Mouse (Mus musculus) heart, embryonic 11.5 days (tissue): Measurements from ENCODE around the gene Vsig10l. TPM values are rescaled to one million over a fixed set of nuclear protein-coding genes. Genes with fewer than 3 reads are reported as not detected.

ENCODE experiments used
- ATAC-seq: fragments of 200-750 bp; cut with Nextera tagmentation; replicated peaks from 2 replicates; pipeline ENCODE4 v1.8.0; 2017; ENCODE audit warnings: moderate library complexity; ENCODE audit not compliant: insufficient number of reproducible peaks, low FRiP score, low TSS enrichment
- H3K27ac ChIP-seq: fragments of 300-500 bp; sonication (generic); 2 replicates; pipeline ENCODE4 v1.5.1; 2014; ENCODE audit warnings: mild to moderate bottlenecking, low read depth, low read length
- H3K27me3 ChIP-seq: fragments of 300-500 bp; sonication (generic); 2 replicates; pipeline ENCODE4 v1.6.1; 2014; ENCODE audit warnings: mild to moderate bottlenecking, low read length, mixed read lengths; ENCODE audit not compliant: control insufficient read depth, insufficient read depth
- H3K36me3 ChIP-seq: fragments of 300-500 bp; sonication (generic); 2 replicates; pipeline ENCODE4 v1.6.1; 2014; ENCODE audit warnings: mild to moderate bottlenecking, low read length, moderate library complexity, mixed read lengths; ENCODE audit not compliant: control insufficient read depth, insufficient read depth
- H3K4me1 ChIP-seq: fragments of 300-500 bp; sonication (generic); 2 replicates; pipeline ENCODE4 v1.6.1; 2014; ENCODE audit warnings: low read length; ENCODE audit not compliant: control insufficient read depth, insufficient read depth
- H3K4me2 ChIP-seq: fragments of 300-500 bp; sonication (generic); 2 replicates; pipeline ENCODE4 v1.6.1; 2014; ENCODE audit warnings: mild to moderate bottlenecking, moderate library complexity
- H3K4me3 ChIP-seq: fragments of 300-500 bp; sonication (generic); 2 replicates; pipeline ENCODE4 v1.5.1; 2014; ENCODE audit warnings: low read depth, low read length
- H3K9ac ChIP-seq: fragments of 300-500 bp; sonication (generic); 2 replicates; pipeline ENCODE4 v1.6.1; 2014; ENCODE audit warnings: mild to moderate bottlenecking, low read depth, low read length, moderate library complexity
- H3K9me3 ChIP-seq: fragments of 300-500 bp; sonication (generic); replicated peaks from 2 replicates; pipeline ENCODE4 v1.6.1; 2016; ENCODE audit warnings: low read length; ENCODE audit not compliant: control insufficient read depth
- WGBS: fragments of 180-500 bp; shearing (Covaris S2); extraction: QIAGEN DNeasy Blood & Tissue Kit; methylation state at CpG from one replicate; pipeline ENCODE4 v1.1.7; 2014; ENCODE audit not compliant: insufficient replicate concordance; 5-methylcytosine and 5-hydroxymethylcytosine counted together
- polyA plus RNA-seq: library from polyadenylated mRNA; unstranded; fragments of >200 nt; fragmentation: Nextera tagmentation; extraction: Ambion mirVana; gene quantifications from 2 replicates; pipeline ENCODE4 v1.2.1, GENCODE M21; 2014

The Vsig10l gene
- 0.99 and 1.9 TPM in 2 replicates for polyA plus RNA-seq

DNA sequence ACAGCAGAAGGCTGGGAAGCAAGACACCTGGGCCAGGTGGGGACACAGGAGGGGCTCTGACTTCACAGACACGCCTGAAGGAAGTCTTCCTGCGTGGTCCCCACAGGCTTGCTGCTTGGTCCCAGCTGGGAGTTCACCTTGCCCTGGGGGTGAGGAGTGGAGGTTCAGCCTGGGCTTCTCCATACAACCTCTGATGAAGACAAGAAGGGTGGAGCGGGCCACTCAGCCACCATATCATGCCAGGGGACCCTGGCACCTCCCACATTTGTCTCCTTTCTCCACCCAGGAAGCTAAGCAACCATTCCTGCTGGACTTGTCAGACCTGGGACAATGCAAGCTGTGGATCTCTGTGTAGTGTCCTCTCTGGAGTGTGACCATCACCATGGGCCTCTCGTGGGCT lies at the start of gene Vsig10l:
Gene Vsig10l, plus strand, starts transcription at position 301 of the 400 bp plus-strand sequence.
- ATAC-seq: no peak
- Histone ChIP-seq H3K36me3 (no peaks in the 10 kb centered on the region), H3K27me3 (peaks cover 21% of the 10 kb centered on the region), H3K9ac (no peak within 1 kb of the TSS), H3K4me1 (peaks cover 5% of the 10 kb centered on the region; the same call in 1 of the 2 replicates), H3K4me2 (no peak within 1 kb of the TSS), H3K4me3 (no peak within 1 kb of the TSS), H3K9me3 (no peaks in the 10 kb centered on the region), H3K27ac (no peak within 1 kb of the TSS)
- WGBS: 52% methylated on average over 4 of the region's 4 CpGs

DNA sequence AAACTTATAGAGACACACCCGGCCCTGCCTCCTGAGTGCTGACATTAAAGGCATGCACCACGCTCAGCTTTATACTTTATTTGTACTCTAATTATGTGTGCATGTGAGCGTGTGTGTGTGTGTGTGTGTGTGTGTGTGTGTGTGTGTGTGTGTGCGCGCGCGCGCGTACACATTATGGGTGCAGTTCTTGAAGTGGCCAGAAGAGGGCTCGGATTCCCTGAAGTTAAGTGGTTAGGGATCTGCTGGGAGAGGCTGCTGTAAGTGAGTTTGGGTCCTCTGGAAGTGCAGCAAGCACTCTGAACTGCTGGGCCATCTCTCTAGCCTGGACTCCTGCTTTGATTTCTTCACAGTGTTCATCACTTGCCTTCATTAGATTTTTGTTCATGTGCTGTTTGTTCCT lies 45.7 kb upstream of the Vsig10l start:
- Histone ChIP-seq H3K4me3 (no peak overlapping the region), H3K36me3 (no peaks in the 10 kb centered on the region), H3K9me3 (no peaks in the 10 kb centered on the region), H3K27ac (no peak overlapping the region), H3K4me1 (no peaks in the 10 kb centered on the region), H3K4me2 (no peak overlapping the region), H3K9ac (no peak overlapping the region), H3K27me3 (no peaks in the 10 kb centered on the region)
- ATAC-seq: no peak
- 76% methylated on average over 10 of the region's 10 CpGs for WGBS

DNA sequence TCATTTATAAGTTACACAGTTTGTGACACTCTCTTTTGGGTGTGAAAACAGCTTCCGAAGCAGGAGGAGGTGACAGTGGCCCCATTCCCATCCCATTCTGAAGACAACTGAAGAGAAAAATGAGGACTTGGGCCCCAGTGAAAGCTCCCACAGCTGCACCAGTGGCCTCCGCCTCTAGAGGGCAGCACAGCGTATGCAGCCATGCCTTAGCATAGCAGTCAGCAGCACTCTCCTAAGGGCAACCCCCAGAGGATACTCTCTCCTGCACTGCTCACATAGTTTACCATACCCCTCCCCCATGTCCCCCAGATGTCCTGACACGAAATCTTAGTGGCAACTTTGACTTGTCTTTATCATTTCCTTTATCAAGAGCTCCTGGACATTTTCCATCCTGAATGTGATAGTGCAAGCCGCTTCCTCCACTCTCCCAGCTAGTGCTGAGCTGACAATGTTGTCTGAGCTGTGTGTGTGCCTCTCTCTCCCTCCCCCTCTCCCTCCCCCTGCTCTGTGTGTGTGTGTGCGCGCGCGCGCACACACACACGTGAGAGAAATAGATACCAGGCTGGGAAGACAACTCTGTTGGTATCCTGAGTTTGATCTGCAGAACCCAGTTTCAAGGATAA lies 39.8 kb upstream of the Vsig10l start:
- WGBS: 11% methylated on average over 11 of the region's 11 CpGs
- Histone ChIP-seq H3K9ac (no peak overlapping the region), H3K27me3 (no peaks in the 10 kb centered on the region), H3K4me1 (no peaks in the 10 kb centered on the region), H3K9me3 (no peaks in the 10 kb centered on the region), H3K4me3 (no peak overlapping the region), H3K4me2 (peak overlapping the region; percentile 47), H3K27ac (no peak overlapping the region), H3K36me3 (no peaks in the 10 kb centered on the region)
- ATAC-seq: peak; percentile 79

DNA sequence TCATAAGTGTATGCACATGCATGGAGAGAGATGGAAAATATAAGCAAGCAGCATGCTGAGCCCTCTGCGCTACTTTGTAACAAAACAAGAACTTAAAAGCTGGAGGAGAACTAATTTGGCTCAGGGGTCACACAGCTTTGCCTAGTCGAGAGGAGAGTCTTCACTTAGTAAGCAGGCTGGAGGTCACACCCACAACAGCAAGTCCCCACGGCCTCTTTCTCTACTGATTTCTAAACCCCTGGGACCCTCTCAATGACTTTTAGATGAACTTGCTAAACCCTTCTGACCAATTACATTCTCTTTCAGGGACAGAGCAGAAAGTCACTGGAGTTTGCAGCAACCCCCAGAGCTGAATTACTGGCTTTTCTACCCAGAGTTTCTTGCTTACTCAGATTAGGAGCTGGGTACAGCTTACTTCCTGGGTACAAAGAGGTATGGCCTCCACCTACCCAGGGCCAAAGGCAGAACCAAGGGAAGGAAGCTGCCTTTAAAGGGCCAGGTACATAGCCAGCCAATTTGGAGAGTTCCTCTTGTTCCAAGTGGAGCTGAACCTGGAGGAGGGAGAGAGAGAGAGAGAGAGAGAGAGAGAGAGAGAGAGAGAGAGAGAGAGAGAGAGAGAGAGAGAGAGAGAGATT lies 38.8 kb upstream of the Vsig10l start:
- Histone ChIP-seq H3K4me1 (no peaks in the 10 kb centered on the region), H3K9ac (no peak overlapping the region), H3K4me2 (no peak overlapping the region), H3K9me3 (no peaks in the 10 kb centered on the region), H3K4me3 (no peak overlapping the region), H3K27me3 (no peaks in the 10 kb centered on the region), H3K36me3 (no peaks in the 10 kb centered on the region), H3K27ac (no peak overlapping the region)
- WGBS: 54% methylated on average over 3 of the region's 3 CpGs
- no peak for ATAC-seq

DNA sequence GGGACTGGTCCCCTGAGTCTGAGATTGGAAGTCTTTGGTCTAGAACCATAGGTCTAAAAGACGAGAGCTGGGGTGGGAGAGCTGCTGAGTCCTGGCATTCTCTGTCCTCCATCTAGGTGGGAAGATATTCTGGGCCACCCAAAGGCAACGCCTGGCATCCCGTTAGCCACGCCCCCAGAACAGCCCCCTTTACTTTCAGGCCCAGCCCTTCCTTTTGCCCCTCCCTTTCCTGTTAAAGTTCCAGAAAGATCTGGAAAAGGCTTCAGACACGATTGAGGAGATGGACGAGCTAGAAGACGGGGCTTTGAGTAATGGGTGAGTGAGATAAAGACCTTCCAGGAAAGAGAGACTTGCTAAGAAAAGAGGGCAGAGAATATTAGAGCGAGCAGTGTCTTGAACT lies 35.5 kb upstream of the Vsig10l start, which contains the start of gene Lim2:
Gene Lim2, plus strand, starts transcription at position 265 of the 400 bp plus-strand sequence.
- Histone ChIP-seq H3K4me2 (no peak within 1 kb of the TSS), H3K4me3 (no peak within 1 kb of the TSS), H3K27me3 (no peaks in the 10 kb centered on the region), H3K4me1 (no peaks in the 10 kb centered on the region), H3K9me3 (no peaks in the 10 kb centered on the region), H3K36me3 (no peaks in the 10 kb centered on the region), H3K9ac (no peak within 1 kb of the TSS), H3K27ac (no peak within 1 kb of the TSS)
- no peak for ATAC-seq
- WGBS: 74% methylated on average over 8 of the region's 8 CpGs

DNA sequence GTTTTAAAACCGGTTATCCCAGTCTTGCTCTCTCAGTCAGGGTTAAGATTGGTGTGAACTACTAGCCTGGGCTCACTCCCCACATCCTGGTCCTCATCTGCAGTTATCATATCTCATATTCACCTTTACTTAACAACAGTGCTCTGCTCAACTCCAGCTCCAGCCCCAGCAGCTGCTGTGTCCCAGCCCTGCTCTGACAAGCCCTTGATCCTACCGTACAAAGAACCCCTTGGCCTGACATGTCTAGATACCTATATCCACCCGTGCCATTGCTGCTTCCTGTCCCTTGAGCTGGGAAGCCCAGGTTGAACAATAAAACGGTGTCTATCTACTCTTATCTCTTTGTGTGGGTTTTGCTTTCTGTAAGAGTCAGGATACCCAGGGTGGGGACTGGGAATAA lies 33.5 kb upstream of the Vsig10l start:
- 32% methylated on average over 4 of the region's 4 CpGs for WGBS
- no peak overlapping the region for H3K4me2 ChIP-seq
- H3K4me3 ChIP-seq: no peak overlapping the region
- H3K27ac ChIP-seq: no peak overlapping the region
- no peak for ATAC-seq
- no peaks in the 10 kb centered on the region for H3K27me3 ChIP-seq
- no peaks in the 10 kb centered on the region for H3K9me3 ChIP-seq
- H3K36me3 ChIP-seq: no peaks in the 10 kb centered on the region
- H3K4me1 ChIP-seq: no peaks in the 10 kb centered on the region
- no peak overlapping the region for H3K9ac ChIP-seq

DNA sequence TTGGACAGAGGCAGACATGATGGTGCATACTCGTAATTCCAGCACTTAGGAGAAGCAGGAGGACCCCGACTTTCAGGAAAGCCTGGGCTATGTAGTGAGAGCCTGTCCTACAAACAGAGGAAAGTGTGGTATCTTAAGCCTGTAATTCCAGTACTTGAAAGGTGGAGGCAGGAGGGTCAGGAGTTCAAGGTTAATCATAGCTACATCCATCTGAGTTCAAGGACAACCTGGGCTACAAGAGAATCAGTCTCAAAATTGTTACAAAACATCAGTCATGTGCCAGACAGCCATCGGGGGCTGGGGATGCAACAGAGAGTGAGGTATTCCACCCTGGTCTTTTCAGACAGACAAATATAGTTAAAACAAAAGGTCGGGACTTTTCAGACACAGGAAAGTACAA lies 30.1 kb upstream of the Vsig10l start:
- 63% methylated on average over 4 of the region's 4 CpGs for WGBS
- H3K9ac ChIP-seq: no peak overlapping the region
- no peak overlapping the region for H3K27ac ChIP-seq
- no peaks in the 10 kb centered on the region for H3K9me3 ChIP-seq
- ATAC-seq: no peak
- no peak overlapping the region for H3K4me2 ChIP-seq
- no peaks in the 10 kb centered on the region for H3K4me1 ChIP-seq
- no peaks in the 10 kb centered on the region; the same call in 1 of the 2 replicates for H3K27me3 ChIP-seq
- H3K4me3 ChIP-seq: no peak overlapping the region
- H3K36me3 ChIP-seq: no peaks in the 10 kb centered on the region

DNA sequence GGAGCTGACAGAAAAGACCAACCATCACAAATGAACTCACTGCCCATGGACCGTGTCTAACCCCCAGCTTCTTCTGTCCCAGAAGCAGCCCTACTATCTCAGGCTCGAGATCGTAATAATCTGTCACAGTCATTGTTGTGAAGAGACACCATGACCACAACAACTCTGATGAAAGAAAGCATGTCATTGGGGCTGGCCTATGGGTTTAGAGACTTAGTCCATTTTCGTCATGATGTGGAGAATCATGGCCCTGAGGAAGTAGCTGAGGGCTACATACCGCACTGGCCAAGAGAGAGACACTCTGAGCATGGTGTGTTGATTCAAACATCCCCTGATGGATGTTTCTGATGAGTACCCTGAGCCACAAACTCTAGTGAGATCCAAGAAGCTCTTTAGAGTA lies 28.3 kb upstream of the Vsig10l start:
- Histone ChIP-seq H3K9me3 (no peaks in the 10 kb centered on the region), H3K4me3 (no peak overlapping the region), H3K27me3 (peaks cover 2% of the 10 kb centered on the region; the same call in 1 of the 2 replicates), H3K36me3 (no peaks in the 10 kb centered on the region), H3K9ac (no peak overlapping the region), H3K27ac (no peak overlapping the region), H3K4me2 (no peak overlapping the region), H3K4me1 (no peaks in the 10 kb centered on the region)
- no peak for ATAC-seq
- WGBS: 85% methylated on average over 5 of the region's 5 CpGs
